Mouse (Mus musculus) spleen, adult 2 months (tissue): ENCODE measurements at regions not wholly inside any gene's neighbourhood (a gene's known extent, or its start where the extent isn't known, plus 50 kb on each side); places are given as distances from the start of the nearest gene placed in this dataset.

Experiments
- CTCF ChIP-seq: fragments of 200-500 bp; IDR thresholded peaks from 2 replicates; pipeline ENCODE4 v1.5.1; 2011; ENCODE audit warnings: mild to moderate bottlenecking, inconsistent platforms; ENCODE audit not compliant: insufficient read depth, insufficient read length, insufficient replicate concordance; ENCODE audit errors: extremely low read depth
- POLR2A ChIP-seq: fragments of 200-500 bp; IDR thresholded peaks from 2 replicates; pipeline ENCODE4 v1.6.1; 2011; ENCODE audit warnings: low read depth, low read length, inconsistent platforms

DNA sequence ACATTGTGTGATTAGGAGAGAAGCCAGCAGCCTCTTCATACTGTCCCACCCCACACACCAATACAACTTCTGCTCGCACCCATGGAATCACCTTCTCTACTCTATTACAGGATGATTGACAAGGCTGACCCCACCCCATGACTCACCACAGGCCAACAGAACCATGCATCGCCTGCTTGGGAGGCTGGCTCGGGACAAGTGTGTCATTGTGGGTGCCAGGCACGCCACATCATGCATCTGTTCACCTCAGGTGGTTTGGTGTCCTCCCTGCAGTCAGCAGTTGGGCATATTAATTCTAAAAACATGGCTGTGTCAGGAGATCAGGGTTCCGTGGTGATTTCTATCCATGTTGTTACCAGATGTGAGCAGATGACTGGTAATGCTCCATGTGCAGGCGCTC, 215.3 kb upstream of the Sulf2 start:
- TF ChIP-seq CTCF (no peak), POLR2A (no peak)
